Mouse (Mus musculus) layer of hippocampus, adult 9-11 months (tissue): ENCODE data around the gene Irs1.
A peak's percentile ranks its signal among the peaks of the same experiment; 100 is the strongest.

Experiments used
- DNase-seq: peaks from one replicate; pipeline ENCODE4 v3.0.0; 2022

The Irs1 gene

DNA sequence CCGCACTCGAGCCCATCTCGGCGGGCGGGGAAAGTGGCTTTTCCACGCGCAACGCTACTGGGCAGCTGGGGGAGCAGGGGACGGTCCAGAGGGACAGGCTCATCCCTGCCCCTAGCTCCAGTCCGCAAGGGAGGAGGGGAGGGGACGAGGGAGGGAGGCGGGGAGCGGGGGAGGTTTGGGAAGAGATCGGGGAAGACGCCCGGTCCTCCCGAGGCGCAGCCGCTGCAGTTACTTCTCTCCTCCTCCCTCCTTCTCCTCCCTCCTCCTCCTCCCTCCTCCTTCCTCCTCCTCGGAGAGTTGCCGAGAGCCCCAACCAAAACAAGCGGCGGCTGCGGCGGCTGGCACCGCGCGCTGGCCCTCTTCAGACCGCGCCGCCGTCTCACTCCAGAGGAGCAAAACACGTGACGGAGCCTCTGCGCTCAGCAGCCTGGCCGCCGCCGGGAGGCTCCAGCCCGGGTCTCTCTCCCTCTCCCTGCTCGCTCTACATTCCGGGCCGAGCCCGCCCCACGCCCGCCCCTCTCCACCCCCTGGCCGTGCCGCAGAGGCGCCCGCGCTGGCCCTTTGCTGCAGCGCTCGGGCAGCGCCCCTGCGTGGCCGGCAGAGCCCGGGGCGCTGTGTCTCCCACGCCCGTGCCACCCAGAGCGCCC is at the start of gene Irs1:
Gene Irs1 (minus strand): TSS at position 266 of the 647 bp plus-strand sequence.
- peak; percentile 86 for DNase-seq

DNA sequence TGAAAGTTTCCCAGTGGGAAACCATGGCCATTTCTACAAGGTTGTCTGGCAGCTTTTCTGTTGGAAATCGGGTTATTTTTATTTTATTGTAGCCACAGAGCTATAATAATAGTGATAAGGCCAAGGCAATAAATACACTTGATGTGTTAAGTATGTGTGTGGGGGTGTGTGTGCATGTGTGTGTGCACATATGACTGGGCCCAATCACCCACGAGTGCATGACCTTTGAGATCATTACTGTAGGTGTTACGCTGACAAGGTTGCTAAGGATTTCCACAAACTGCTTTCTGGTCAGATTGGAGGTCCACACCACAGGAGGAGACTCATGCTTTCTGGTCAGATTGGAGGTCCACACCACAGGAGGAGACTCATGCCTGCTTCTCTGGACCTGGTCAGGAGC is 43.3 kb upstream of the Irs1 start:
- DNase-seq: no peak

DNA sequence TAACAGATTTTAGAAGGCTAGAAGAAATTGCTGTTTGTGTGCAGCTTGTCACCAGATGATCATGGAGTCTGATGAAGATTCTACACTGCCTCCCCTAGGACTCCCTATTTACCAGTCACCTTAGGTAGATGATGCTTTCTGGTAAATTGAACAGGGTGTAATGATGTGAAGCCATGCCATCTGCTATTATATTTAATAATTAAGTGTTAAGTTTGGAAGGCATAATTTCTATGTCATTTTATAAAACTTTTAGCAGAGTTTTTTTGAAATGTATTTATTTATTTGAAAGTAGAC is 38.7 kb upstream of the Irs1 start:
- DNase-seq: no peak

DNA sequence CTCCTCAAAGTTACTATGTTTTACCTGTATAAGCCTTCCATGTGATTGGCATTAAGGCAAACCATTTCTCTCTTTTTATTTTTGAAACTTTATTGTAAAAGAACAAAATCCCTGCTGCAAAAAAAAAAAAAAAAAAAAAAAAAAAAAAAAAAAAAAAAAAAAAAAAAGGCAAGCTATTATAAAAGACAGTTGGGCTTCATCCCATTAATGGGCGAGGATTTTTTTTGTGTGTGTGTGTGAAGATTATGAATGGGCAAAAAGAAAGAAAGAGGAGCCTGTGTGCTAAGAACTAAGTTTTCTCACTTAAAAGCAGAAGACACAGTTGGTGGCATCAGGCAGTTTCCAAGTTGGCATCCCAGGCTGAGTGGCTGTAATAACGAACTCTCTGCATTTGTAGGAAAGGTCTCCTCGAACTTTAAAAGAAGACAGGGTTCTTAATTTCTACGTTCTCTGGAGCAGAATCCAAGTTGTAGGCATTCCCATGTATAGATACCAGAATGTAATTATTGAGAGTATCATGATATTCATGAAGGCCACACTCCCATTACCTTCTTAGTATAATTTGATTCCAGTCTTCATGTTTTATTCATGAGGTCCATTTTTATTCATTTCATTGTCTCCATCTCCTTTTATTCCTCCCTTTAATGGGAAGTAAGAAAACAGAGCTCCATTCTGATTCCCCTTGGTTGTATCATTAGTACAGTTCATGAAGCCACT is 38.2 kb upstream of the Irs1 start:
- DNase-seq: no peak

DNA sequence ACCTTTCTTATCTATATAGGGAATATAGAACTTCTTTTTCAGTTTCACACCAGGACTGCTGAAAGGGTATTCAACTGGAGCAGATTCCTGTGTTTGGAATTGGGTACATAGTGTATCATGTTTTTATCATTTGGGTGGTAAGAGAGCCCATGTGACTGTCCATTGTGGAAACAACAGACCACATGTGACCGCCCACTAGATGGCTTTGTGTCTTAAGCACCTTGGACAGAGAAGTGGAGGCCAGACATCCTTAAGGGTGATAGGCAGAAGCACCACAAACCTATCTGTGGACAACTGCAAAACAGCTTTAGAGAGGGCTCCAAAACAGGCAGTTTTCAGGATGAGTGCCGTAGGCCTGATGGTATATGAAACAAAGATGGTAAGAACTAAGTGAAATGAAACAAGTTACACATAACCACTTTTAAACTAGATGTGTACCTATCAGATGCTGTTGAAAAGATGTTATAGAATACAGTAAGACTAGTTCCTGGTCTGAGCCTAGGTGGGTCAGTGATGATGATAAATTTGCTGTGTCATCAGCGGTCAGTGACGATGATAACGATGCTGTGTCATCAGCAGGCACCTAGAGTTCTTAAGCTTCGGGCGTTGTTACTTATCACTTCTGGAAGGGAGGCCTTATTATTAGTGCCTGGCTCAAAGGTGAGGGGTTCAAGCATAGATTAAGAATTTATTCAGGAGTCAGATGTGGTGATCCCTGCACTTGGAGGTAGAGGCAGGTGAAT is 37.0 kb upstream of the Irs1 start:
- DNase-seq: no peak

DNA sequence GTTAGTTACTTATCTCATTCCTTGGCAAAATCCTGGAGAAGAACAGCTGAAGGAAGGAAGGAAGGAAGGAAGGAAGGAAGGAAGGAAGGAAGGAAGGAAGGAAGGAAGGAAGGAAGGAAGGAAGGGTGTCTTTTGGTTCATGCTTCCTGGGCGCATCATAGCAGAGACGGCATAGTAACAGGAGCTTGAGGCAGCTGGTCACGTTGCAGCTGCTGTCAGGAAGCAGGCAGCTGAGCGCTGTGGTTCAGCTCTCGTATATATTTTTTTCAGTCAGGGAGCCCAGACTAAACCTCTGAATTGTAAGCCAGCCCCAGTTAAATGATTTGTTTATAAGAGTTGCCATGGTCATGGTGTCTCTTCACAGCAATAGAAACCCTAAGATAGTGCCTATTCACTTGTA is 34.9 kb upstream of the Irs1 start:
- no peak for DNase-seq

DNA sequence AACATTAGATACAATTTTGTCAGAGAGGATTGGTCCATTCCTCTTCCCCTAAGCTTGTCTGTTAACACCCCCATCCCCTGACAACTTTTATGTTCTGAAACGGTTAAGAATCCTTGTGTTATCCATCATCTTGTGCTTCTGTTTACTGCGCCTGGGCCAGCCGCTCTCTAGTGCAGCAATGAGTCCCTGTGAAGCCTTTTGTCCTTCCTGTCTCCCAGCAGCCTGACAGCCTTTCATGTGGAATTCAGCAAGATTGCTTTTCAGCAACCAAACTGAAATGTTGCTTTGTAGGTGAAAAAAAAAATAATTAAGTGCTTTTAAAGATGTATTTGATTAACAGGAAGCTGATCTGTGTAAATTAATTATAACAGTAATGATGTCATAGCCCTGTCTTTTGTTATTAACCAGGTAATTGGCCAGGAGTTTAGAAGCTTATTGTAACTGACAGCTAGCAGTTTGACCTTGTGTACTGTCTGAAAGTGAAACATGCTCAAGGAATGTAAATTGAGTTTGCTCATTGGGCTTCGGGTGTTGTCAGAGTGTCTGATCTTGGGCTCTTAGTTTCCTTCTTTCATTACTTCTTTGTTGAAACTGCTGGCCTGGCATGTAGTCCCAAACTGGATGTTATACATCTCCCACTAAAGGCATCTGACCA is 33.0 kb upstream of the Irs1 start:
- DNase-seq: no peak

DNA sequence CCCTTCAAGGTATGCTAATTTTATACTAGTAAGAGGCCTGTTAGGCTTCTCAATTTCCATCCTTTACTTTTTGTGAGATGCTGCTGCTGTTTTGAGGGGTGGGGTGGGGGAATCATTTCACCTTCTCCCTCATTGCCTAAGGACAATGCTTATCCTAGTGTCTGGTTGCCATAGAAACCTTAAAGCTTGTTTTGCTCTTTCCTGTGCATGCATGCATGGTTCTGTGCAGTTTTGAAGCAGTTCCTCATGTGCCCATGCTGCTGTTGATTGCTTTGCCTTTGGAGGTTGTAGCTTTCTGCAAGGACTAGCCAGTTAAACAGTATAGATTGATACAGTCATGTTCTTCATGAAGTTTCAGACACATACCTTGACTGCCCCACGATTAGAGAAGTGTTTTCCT is 30.2 kb upstream of the Irs1 start:
- DNase-seq: no peak

DNA sequence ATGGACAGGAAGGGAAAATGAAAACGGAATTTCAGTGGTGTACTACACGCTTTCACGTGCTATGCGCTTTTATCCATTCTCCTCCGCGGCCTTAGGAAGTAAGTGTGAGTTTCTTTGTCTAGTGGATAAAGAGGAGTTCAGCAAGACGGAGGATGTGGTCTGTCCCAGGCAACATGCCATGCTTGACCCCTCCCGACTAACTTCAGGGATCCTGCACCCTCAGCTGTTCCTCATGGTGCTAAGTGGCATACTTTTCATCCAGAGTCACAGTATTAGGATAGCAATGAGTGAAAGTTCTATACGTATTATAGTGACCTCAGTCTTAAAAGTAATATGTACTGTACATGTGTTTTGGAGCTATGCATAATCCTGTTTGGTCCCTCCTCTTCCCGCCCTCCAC is 29.6 kb upstream of the Irs1 start:
- DNase-seq: no peak

DNA sequence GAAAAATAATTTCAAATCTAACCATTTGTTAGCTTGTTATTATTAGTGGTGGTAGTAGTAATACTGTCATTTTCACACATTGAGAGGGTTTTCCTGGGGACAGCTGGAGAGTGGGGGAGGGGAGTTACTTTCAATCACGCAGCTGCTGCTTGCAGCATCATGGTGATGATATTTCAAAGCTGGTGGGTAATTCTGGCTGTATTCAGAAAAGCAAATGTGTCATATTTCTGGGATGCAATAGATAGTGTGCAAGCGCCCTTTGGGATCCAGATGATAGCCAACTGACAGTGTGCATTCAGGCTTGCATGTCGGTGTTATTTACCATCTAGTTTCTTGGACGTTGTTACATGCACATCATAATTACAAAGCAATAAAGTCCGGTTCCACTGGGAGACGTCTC is 29.2 kb upstream of the Irs1 start:
- DNase-seq: peak; percentile 65

DNA sequence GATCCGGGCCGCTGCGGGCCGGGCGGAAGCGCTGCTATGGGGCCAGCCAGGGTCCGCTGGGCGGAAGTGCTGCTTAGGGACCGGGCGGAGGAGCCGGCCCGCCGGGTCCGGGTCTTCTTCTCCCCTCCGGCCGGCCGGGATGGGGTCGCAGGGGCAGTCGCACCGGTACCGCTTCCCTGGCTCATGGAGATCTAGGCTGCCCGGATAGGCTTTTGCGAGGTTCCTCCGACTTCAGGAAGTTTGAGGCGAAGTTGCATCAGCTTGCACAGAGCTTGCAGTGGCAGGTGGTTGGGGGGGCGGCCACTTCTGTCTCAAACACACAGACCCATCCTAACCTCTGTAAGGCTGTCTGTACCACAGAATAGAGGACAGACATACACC is 25.5 kb upstream of the Irs1 start:
- DNase-seq: peak; percentile 41

DNA sequence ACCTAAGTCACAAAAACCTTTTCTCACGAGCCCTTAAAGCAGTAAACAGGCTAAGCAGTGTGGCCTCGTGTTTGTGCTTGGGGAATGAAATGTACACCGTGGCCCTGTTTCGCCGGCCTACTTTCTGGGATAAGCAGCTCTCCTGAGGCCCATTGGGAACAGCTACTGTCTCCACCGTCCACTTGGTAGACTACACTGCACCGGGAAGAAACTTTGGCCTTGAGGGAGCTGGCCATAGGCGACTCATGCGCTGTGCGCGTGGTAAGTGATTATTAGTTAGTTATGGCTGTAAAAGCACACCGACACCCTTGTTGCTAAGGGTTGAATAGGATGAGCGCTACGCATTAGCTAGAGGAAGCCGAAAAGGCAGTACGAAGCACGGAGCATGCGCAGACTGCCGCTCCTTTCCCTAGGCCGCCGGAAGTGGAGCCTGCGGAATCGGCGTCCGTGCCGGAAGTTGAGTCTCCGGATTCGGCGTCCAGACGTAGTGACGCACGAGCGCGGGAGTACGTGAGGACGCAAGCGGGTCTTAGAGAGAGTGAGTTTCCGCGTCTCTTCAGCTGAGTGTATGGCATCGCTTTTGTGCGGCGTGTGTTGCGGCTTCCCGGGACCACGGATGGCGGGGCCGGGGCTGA is 25.0 kb upstream of the Irs1 start, which contains the start of gene Rhbdd1:
Gene Rhbdd1 (plus strand): TSS at position 342 of the 635 bp plus-strand sequence.
- peak; percentile 97 for DNase-seq

DNA sequence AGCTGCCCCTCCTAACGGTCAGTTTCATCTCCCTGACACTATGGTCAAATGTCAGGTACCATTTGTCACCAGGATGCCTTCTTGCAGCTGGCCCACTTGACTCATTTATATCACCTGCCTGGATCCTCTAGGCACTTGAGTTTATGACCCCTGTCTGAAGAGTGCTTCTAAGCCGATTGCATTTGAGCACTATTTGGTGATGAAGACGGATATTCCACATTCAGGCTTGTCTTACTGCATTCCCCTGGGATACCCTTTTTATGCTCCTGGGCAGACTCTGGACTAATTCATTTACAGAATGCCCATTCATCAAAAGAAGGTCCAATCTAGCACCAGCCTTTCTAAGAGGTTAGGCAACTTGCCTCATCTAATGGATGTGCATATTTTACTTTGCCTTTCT is 13.3 kb upstream of the Irs1 start:
- no peak for DNase-seq

DNA sequence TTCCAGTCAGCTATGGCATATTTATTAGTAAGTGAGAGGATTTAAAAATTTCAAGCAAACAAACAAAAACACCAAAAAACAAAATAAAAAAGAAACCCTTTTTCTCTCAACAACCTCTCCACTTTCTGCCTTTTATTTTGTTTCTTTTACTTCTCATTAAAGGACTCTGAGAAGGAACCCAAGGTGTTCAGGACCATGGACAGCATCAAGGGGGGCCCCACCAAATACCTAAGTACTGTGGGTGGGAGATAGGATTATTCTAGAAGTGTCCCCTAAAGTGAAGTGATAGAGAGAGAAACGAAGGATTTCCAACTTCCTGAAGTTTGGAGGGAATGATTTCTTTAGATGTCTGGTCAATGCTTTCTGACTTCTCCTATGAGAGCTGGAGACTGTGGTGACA is 7.4 kb upstream of the Irs1 start:
- no peak for DNase-seq

DNA sequence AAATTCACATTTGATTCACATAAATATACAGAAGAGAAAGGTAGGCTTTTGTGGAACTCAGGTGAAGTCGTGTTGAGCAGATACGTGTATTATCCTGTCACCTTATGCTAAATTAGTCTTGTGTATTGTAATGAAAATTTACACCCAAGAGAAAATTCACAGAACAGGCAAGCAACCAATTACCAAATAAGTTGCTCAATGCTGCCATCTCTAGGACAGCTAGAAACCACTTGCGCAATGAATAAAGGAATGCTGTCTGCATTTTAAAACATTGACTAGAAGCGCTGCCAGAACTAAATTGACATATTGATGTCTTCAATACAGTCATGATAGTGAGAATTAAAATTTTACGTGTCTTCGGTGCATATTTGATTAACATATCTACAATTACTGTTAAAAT is 2.9 kb upstream of the Irs1 start:
- DNase-seq: peak; percentile 28

DNA sequence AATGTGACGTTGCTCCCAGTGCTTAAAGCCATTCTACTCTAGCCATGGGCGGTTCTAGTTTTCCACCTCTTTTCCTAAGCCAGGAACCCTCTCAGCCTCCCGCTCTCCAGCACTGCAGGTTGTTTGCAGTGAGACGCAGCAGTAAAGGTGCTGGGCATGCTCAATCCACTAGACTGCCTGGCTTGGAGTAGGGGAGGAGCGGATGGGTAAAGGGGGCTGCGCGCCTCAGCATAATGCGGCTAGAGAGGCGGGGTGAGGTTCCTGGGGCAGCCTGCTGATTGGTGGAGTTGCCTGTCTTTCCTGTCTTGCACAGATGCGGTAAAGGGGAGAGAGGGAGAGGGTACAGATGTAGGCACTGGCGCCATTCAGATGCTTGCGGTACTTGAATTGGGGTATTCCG is 1.6 kb upstream of the Irs1 start:
- DNase-seq: peak; percentile 77

DNA sequence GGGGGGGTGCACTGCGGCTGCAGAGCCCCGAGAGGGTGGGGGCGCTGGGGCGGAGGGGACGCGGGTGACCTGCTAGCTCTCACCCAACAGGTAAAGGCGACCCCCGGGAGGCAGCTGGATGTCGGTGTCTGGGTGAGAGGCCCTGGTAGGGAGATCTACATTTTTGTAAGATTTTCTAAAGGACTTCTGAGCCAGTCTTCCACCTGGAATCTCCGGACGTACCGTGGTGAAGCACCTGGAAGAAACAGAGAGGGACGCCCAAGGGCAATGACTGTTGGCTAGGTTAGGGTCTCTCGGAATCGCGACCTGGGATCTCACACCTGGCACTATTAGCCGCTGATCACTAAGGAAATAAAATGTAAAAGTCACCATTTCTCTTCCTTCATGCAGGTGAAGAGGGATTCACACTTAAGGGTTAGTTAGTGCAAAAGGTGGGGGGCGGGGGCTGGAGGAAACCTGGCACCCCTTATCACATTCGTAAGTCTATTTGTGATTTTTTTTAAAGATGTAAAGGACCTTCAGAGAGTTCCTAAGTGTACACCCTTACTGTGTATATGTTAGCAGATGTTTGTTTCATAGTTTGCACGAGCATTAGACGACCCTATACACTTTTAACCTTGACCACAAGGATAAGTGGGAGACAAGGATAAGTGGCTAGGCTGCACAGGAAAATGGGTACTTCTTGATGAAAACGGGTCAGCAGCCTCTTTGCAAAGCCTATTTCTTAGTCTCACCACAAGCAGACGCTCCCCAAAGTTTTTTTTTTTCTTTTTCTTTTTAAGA is 905 bp upstream of the Irs1 start:
- no peak for DNase-seq

DNA sequence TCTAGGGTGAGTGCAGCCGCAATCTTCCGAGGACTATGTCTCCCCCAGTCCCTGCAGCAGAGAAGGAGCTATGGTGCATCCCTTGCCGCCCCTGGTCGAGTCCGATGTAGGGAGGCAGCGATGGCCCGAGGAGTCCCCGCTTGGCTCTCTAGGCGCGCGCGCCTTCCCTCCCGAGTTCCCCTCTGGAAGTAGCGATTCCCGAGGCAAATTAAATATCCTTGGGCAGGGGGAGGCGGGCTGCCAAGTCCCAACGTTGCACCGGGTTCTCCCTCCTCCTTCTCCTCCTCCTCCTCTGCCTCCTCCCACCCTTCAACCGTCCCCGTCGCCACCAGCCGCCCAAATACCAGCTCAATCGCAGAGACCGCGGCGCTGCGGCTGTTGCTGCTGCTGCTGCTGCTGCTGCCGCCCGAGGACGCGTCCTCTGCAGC is 479 bp downstream of the Irs1 start:
- peak; percentile 81 for DNase-seq

DNA sequence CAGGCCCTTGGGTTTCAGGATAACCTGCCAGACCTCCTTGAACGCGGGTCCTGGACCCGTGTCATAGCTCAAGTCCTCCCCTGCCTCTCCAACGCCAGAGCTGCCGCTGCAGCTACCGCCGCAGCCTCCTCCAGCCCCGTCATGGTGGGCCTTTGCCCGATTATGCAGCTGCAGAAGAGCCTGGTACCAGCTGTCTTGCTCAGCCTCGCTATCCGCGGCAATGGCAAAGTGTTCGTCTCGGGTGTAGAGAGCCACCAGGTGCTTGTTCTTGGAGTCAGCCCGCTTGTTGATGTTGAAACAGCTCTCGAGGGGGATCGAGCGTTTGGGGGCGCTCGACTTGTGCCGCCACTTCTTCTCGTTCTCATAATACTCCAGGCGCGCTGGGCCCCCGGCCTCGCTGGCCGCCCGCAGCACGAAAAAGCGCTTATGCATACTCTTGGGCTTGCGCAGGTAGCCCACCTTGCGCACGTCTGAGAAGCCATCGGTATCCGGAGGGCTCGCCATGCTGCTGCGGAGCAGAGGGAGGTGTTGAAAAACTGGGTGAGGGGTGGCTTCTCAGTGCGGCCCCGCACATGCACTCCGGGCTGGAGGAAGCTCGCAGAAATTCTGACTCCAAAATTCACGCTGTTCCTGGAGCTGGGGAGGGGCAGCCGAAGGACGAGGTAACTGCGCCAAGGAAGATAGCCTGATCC is 1.1 kb downstream of the Irs1 start:
- peak; percentile 83 for DNase-seq

DNA sequence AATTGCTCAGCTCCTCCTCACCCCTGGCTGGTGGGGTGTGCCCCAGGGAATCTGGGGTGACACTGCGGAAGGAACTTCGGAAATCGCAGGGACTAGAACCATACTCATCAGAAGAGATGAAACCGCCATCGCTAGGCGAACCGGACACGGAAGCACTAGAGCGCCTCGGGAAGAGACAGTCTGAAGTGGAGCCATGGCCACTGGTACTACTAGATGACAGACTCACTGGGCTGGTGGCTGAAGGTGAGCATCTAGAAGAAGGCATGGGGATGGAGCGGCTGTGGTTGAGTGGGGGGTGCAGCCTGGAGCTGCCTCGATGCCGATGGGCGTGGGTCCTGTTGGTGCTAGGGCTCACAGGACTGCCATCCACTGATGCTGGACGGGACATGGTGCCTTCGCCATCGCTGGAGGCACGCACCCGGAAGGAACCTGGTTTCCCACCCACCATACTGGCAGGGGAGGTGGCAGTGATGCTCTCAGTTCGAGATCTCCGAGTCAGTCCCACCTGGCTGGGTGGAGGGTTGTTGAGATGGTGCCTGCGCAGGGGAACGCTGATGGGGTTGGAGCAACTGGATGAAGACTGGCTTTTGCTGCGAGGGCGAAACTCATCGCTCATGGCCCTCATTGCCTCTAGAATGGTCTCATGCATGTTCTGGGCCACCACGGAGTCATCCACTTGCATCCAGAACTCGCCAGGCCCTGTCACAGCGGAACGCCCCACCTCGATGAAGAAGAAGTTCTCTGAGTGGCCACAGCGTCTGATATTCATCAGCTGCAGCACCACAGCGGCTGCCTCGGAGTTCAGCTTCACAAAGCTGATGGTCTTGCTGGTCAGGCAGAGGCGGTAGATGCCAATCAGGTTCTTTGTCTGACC is 1.9 kb downstream of the Irs1 start:
- peak; percentile 18 for DNase-seq
